Mouse (Mus musculus) liver, postnatal 0 days (tissue): ENCODE measurements around the gene Chn2. TPM values are rescaled to one million over a fixed set of nuclear protein-coding genes. Genes with fewer than 3 reads are reported as not detected.
A peak's percentile ranks its signal among the peaks of the same experiment; 100 is the strongest.

Experiments used
- ATAC-seq: fragments of 200-750 bp; cut with Nextera tagmentation; 2 replicates; pipeline ENCODE4 v1.8.0; 2017; ENCODE audit warnings: mild to moderate bottlenecking, moderate library complexity
- DNase-seq: peaks from one replicate; pipeline ENCODE4 v3.0.0-alpha.2; 2016
- H3K27ac ChIP-seq: fragments of 300-500 bp; sonication (generic); 2 replicates; pipeline ENCODE4 v1.5.1; 2014; ENCODE audit warnings: antibody characterized with exemption, moderate library complexity, mild to moderate bottlenecking, low read depth
- H3K27me3 ChIP-seq: fragments of 300-500 bp; sonication (generic); 2 replicates; pipeline ENCODE4 v1.6.1; 2014; ENCODE audit warnings: low read length, control low read depth, mixed read lengths; ENCODE audit not compliant: insufficient read depth
- H3K36me3 ChIP-seq: fragments of 300-500 bp; sonication (generic); replicated peaks from 2 replicates; pipeline ENCODE4 v1.6.1; 2014; ENCODE audit warnings: mild to moderate bottlenecking, control low read depth, low read length, moderate library complexity, mixed read lengths; ENCODE audit not compliant: insufficient read depth
- H3K4me1 ChIP-seq: fragments of 300-500 bp; sonication (generic); 2 replicates; pipeline ENCODE4 v1.6.1; 2014; ENCODE audit warnings: antibody characterized with exemption, mild to moderate bottlenecking, control low read depth; ENCODE audit not compliant: insufficient read depth
- H3K4me2 ChIP-seq: fragments of 300-500 bp; sonication (generic); 2 replicates; pipeline ENCODE4 v1.6.1; 2014; ENCODE audit warnings: low read depth, mild to moderate bottlenecking, low read length, moderate library complexity, mixed read lengths
- H3K4me3 ChIP-seq: fragments of 300-500 bp; sonication (generic); 2 replicates; pipeline ENCODE4 v1.5.1; 2014; ENCODE audit warnings: low read depth, low read length
- H3K9ac ChIP-seq: fragments of 300-500 bp; sonication (generic); replicated peaks from 2 replicates; pipeline ENCODE4 v1.6.1; 2014; ENCODE audit warnings: mild to moderate bottlenecking, moderate library complexity
- H3K9me3 ChIP-seq: fragments of 300-500 bp; sonication (generic); 2 replicates; pipeline ENCODE4 v1.6.1; 2016; ENCODE audit warnings: mild to moderate bottlenecking, control low read depth, low read length, mixed read lengths
- CTCF ChIP-seq: sonication (generic); IDR thresholded peaks from 2 replicates; pipeline ENCODE4 v1.5.1; 2016; ENCODE audit warnings: antibody characterized with exemption, low read depth
- EP300 ChIP-seq: IDR thresholded peaks from 2 replicates; pipeline ENCODE4 v1.6.1; 2016; ENCODE audit warnings: antibody characterized with exemption, low read depth, mild to moderate bottlenecking
- WGBS: fragments of 180-500 bp; shearing (Covaris S2); extraction: QIAGEN DNeasy Blood & Tissue Kit; methylation state at CpG from one replicate; pipeline ENCODE4 v1.1.7; 2014; ENCODE audit not compliant: insufficient replicate concordance; 5-methylcytosine and 5-hydroxymethylcytosine counted together
- polyA plus RNA-seq: library from polyadenylated mRNA; unstranded; fragments of >200 nt; fragmentation: Nextera tagmentation; extraction: Ambion mirVana; gene quantifications from 2 replicates; pipeline ENCODE4 v1.2.1, GENCODE M21; 2015

Gene Chn2
- polyA plus RNA-seq, 1 experiment from 2014 or later = 10.8 TPM

- no peak overlapping the region for H3K4me3 ChIP-seq
- WGBS = 87% methylated on average over 5 of the region's 5 CpGs
- DNase-seq = no peak
- H3K4me1 ChIP-seq = peaks cover 5% of the 10 kb centered on the region; the same call in 1 of the 2 replicates
- H3K4me2 ChIP-seq = no peak overlapping the region
- H3K36me3 ChIP-seq = no peaks in the 10 kb centered on the region
- TF ChIP-seq EP300 = no peak
- H3K9me3 ChIP-seq = no peaks in the 10 kb centered on the region
- ATAC-seq = no peak
- H3K27me3 ChIP-seq = 0 out of 2 replicates have a peak, but pooled peaks cover 2% of the 10 kb centered on the region
- no peak overlapping the region for H3K9ac ChIP-seq
- H3K27ac ChIP-seq = no peak overlapping the region
Observed at GRCm38 (mm10) chr6:54023846-54024245, 15.5 kb upstream of the Chn2 start.

GRCm38 (mm10) chr6:54028706-54029105 lies 10.6 kb upstream of the Chn2 start:
- no peak overlapping the region for H3K9ac ChIP-seq
- no peak overlapping the region for H3K27ac ChIP-seq
- H3K4me1 ChIP-seq = 0 out of 2 replicates have a peak, but pooled peaks cover 2% of the 10 kb centered on the region
- H3K27me3 ChIP-seq = no peaks in the 10 kb centered on the region
- TF ChIP-seq EP300 = no peak
- TF ChIP-seq CTCF = no peak
- 42% methylated on average over 1 of the region's 1 CpGs for WGBS
- no peaks in the 10 kb centered on the region for H3K36me3 ChIP-seq
- DNase-seq (no peak), ATAC-seq (no peak)
- H3K4me2 ChIP-seq = no peak overlapping the region
- H3K4me3 ChIP-seq = no peak overlapping the region
- H3K9me3 ChIP-seq = no peaks in the 10 kb centered on the region

- Histone ChIP-seq H3K4me2 (no peak overlapping the region), H3K4me3 (no peak overlapping the region), H3K9ac (no peak overlapping the region), H3K9me3 (no peaks in the 10 kb centered on the region), H3K27me3 (no peaks in the 10 kb centered on the region), H3K27ac (no peak overlapping the region), H3K36me3 (no peaks in the 10 kb centered on the region), H3K4me1 (peaks cover 9% of the 10 kb centered on the region; the same call in 1 of the 2 replicates)
- no peak for ATAC-seq
- no peak for DNase-seq
- TF ChIP-seq EP300 (no peak), CTCF (no peak)
Observed at GRCm38 (mm10) chr6:54030351-54030750, 9.0 kb upstream of the Chn2 start.

- Histone ChIP-seq H3K4me3 (no peak overlapping the region), H3K4me2 (no peak overlapping the region), H3K9ac (no peak overlapping the region), H3K27ac (no peak overlapping the region), H3K4me1 (peaks cover 13% of the 10 kb centered on the region; the same call in 1 of the 2 replicates), H3K36me3 (no peaks in the 10 kb centered on the region), H3K9me3 (no peaks in the 10 kb centered on the region), H3K27me3 (no peaks in the 10 kb centered on the region)
- no peak for TF ChIP-seq CTCF
- no peak for TF ChIP-seq EP300
- WGBS = 60% methylated on average over 3 of the region's 3 CpGs
- DNase-seq (no peak), ATAC-seq (no peak)
Observed at GRCm38 (mm10) chr6:54030776-54031175, 8.6 kb upstream of the Chn2 start.

GRCm38 (mm10) chr6:54034471-54034870 lies 4.9 kb upstream of the Chn2 start:
- no peaks in the 10 kb centered on the region for H3K9me3 ChIP-seq
- DNase-seq = peak; percentile 73
- H3K36me3 ChIP-seq = no peaks in the 10 kb centered on the region
- no peak overlapping the region for H3K9ac ChIP-seq
- peaks cover 6% of the 10 kb centered on the region; the same call in 1 of the 2 replicates for H3K27me3 ChIP-seq
- no peak overlapping the region for H3K4me3 ChIP-seq
- no peak overlapping the region for H3K27ac ChIP-seq
- TF ChIP-seq EP300 (no peak), CTCF (peak; percentile 84)
- 5% methylated on average over 9 of the region's 9 CpGs for WGBS
- H3K4me1 ChIP-seq = peaks cover 16% of the 10 kb centered on the region; the same call in 1 of the 2 replicates
- no peak overlapping the region for H3K4me2 ChIP-seq
- ATAC-seq = peak; percentile 65; the same call in 1 of the 2 replicates

GRCm38 (mm10) chr6:54035548-54035947 lies 3.8 kb upstream of the Chn2 start:
- Histone ChIP-seq H3K9me3 (no peaks in the 10 kb centered on the region), H3K27me3 (peaks cover 10% of the 10 kb centered on the region; the same call in 1 of the 2 replicates), H3K36me3 (no peaks in the 10 kb centered on the region), H3K9ac (no peak overlapping the region), H3K4me3 (no peak overlapping the region), H3K4me1 (peaks cover 17% of the 10 kb centered on the region; the same call in 1 of the 2 replicates), H3K4me2 (no peak overlapping the region), H3K27ac (peak overlapping the region; percentile 59)
- ATAC-seq (peak; percentile 58), DNase-seq (no peak)
- TF ChIP-seq EP300 = no peak
- TF ChIP-seq CTCF = no peak
- WGBS = 43% methylated on average over 3 of the region's 3 CpGs
